Mouse (Mus musculus) CD8-positive naive resting alpha-beta T cell, adult 2 months (primary cell): ENCODE data around the gene Zfp866.

ENCODE experiments used
- DNase-seq, 2 experiments: peaks; one replicate each; pipeline ENCODE4 v3.0.0; 2022; ENCODE audit warnings: low read depth in 2 of 2, low spot score in 2 of 2

Zfp866 gene

DNA sequence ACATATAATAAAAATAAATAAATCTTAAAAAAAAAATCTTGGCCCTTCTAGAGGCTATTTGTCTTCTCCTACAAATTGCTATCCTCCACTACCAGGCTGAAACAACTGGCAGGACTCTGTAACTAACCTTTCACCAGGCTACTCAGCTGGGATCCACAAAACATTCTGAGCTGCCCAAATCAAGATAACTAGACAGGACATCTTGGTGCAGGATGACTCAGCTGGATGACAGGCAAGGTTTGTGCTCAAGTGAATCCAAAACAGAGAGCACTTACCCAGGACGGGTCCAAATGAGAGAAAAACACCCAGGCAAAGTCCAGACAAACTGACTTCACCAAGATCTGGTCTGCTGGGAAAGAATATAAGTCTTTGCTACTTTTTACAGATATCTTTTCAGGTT, 55.5 kb downstream of the Zfp866 start:
- no peak for DNase-seq

DNA sequence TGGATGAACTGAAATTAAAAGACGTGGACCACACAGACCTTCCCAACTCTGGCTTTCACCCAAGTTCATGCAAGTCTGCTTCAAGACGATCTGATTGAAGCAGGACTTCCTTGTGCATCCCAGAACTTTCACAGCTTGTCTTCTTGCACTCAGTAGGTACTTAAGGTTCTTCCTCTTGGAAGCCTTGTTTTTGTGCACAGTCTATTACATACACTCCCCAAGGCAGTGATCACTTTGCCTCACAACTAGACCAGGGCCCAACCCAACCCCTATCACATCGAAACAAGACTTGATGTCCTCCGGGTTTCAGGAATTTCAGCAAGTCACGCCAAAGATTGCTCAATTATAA, 73.8 kb downstream of the Zfp866 start:
- DNase-seq: no peak

DNA sequence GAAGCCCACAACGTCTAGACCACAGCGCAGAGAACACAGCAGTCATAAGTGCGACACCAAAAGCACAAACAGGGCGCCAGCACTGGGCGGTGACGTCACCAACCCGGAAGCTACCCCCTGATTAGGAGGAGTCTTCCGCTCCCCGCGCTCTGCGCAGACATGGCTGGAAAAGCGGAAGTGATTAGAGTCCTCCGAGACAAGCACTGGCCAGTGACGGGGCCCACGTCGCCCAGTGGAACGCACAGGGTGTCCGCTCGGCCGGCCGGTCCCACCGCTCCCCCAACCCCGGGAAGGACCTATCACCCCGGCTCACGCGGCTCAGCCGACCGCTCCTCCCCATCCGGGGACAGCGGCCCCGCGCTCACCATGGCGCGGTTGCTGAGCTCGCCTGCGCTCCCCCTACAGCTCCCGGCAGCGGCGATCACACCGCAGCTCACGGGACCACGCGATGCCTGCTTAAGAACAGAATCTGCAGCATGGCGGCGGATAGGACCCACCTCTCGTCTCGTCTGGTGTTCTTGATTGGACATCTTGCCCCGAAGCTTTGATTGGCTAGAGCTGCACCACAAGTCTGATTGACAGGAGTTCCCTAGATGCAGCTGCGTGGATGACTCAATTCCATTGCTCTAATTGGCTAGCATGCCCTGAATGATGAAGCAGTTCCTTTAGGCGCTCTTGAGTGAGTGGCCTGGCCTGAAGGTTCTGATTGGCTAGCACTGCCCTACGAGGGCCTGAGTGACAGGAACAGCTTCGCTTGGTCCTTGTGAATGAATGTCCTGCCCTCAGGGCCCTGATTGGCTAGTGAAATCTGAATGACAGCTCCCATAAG, 74.4 kb downstream of the Zfp866 start:
- DNase-seq: peak; percentile 91 to 92

DNA sequence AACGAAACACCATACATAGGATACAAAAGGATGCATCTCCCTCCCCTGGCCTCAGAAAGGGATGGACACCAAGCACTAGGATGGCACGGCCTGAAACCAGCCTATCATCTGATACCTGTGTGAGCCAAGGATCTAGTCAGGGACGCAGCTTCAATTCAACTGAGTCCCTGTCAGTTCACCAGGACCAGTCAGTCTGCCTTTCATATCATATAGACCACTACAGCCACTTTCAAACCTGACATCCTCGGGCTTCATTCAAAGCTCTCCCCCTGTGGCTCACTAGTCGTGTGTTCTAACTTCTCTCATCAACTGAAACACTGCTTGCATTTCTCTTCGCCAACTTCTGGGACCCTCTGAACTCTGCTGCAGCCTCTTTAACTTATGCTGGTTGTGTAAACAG, 75.6 kb downstream of the Zfp866 start:
- DNase-seq: no peak

DNA sequence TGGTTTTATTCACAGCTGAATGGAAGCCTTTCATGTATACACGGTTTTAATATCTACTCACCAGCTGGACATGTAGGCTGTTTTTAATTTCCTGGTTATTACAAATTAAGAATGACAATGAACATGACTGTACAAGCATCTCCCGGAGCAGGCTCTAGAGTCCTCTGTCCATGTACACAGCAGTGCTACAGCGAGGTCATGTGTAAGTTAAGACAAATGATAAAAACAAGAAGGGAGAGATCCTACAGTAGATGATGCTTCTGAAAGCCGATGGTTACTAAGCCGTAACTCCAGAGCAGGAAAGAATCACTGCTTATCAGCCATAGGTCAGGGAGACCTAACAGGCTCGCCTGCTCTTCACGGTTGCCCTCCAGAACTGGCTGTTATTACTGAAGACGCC, 77.5 kb downstream of the Zfp866 start:
- DNase-seq: no peak
